Mouse (Mus musculus) stomach, embryonic 14.5 days (tissue): ENCODE results near the gene Retnla. TPM values are rescaled to one million over a fixed set of nuclear protein-coding genes. Genes with fewer than 3 reads are reported as not detected.
"Not testable (repeated sequence)": the region's sequence is repeated elsewhere in the genome, so short reads cannot be mapped to it uniquely, and the experiment has no call there.

Source experiments
- ATAC-seq: fragments of 200-750 bp; cut with Nextera tagmentation; 2 replicates; pipeline ENCODE4 v1.8.0; 2017; ENCODE audit warnings: low read depth, moderate TSS enrichment; ENCODE audit not compliant: insufficient number of reproducible peaks, insufficient read depth, low FRiP score
- H3K27ac ChIP-seq: fragments of 300-500 bp; sonication (generic); 2 replicates; pipeline ENCODE4 v1.5.1; 2014; ENCODE audit warnings: mild to moderate bottlenecking, low read length, moderate library complexity, mixed read lengths
- H3K27me3 ChIP-seq: fragments of 300-500 bp; sonication (generic); 2 replicates; pipeline ENCODE4 v1.6.1; 2014; ENCODE audit warnings: low read length, control low read depth, mixed read lengths; ENCODE audit not compliant: control insufficient read depth, insufficient read depth
- H3K36me3 ChIP-seq: fragments of 300-500 bp; sonication (generic); 2 replicates; pipeline ENCODE4 v1.6.1; 2014; ENCODE audit warnings: mild to moderate bottlenecking, control low read depth, low read length, moderate library complexity, mixed read lengths; ENCODE audit not compliant: control insufficient read depth, insufficient read depth
- H3K4me1 ChIP-seq: fragments of 300-500 bp; sonication (generic); 2 replicates; pipeline ENCODE4 v1.6.1; 2014; ENCODE audit warnings: low read length, control low read depth, mixed read lengths; ENCODE audit not compliant: control insufficient read depth, insufficient read depth
- H3K4me2 ChIP-seq: fragments of 300-500 bp; sonication (generic); replicated peaks from 2 replicates; pipeline ENCODE4 v1.6.1; 2014; ENCODE audit warnings: low read depth, low read length, control low read depth
- H3K4me3 ChIP-seq: fragments of 300-500 bp; sonication (generic); 2 replicates; pipeline ENCODE4 v1.5.1; 2014; ENCODE audit warnings: low read depth, low read length, control low read depth
- H3K9ac ChIP-seq: fragments of 300-500 bp; sonication (generic); replicated peaks from 2 replicates; pipeline ENCODE4 v1.6.1; 2014; ENCODE audit warnings: low read depth, mild to moderate bottlenecking, control low read depth, low read length, moderate library complexity, mixed read lengths
- H3K9me3 ChIP-seq: fragments of 300-500 bp; sonication (generic); 2 replicates; pipeline ENCODE4 v1.6.1; 2016; ENCODE audit warnings: low read depth, low read length, control low read depth; ENCODE audit not compliant: control insufficient read depth
- WGBS: fragments of 180-500 bp; shearing (Covaris S2); extraction: QIAGEN DNeasy Blood & Tissue Kit; methylation state at CpG from one replicate; pipeline ENCODE4 v1.1.7; 2014; 5-methylcytosine and 5-hydroxymethylcytosine counted together
- polyA plus RNA-seq: library from polyadenylated mRNA; unstranded; fragments of >200 nt; fragmentation: Nextera tagmentation; extraction: Ambion mirVana; gene quantifications from 2 replicates; pipeline ENCODE4 v1.2.1, GENCODE M21; 2014

Gene Retnla
- polyA plus RNA-seq, 1 experiment from 2014 or later: 0.45 TPM

GRCm38 (mm10) chr16:48818524-48818923, 23.8 kb upstream of the Retnla start:
- Histone ChIP-seq H3K9ac (no peak overlapping the region), H3K4me1 (no peaks in the 10 kb centered on the region), H3K27ac (no peak overlapping the region), H3K36me3 (no peaks in the 10 kb centered on the region), H3K4me2 (no peak overlapping the region), H3K4me3 (no peak overlapping the region), H3K9me3 (no peaks in the 10 kb centered on the region), H3K27me3 (no peaks in the 10 kb centered on the region)
- no peak for ATAC-seq
- 94% methylated on average over 6 of the region's 6 CpGs for WGBS

GRCm38 (mm10) chr16:48826474-48826873, 15.9 kb upstream of the Retnla start:
- no peak overlapping the region for H3K4me2 ChIP-seq
- 68% methylated on average over 3 of the region's 3 CpGs for WGBS
- no peak overlapping the region for H3K4me3 ChIP-seq
- H3K4me1 ChIP-seq: no peaks in the 10 kb centered on the region
- no peaks in the 10 kb centered on the region for H3K27me3 ChIP-seq
- no peak overlapping the region for H3K27ac ChIP-seq
- no peaks in the 10 kb centered on the region for H3K36me3 ChIP-seq
- no peak overlapping the region for H3K9ac ChIP-seq
- no peaks in the 10 kb centered on the region for H3K9me3 ChIP-seq
- 0 out of 2 replicates have a peak, but pooled peaks have one; percentile 46 for ATAC-seq

GRCm38 (mm10) chr16:48827625-48828024, 14.7 kb upstream of the Retnla start:
- ATAC-seq: no peak
- Histone ChIP-seq H3K9me3 (no peaks in the 10 kb centered on the region), H3K36me3 (no peaks in the 10 kb centered on the region), H3K4me2 (no peak overlapping the region), H3K27ac (no peak overlapping the region), H3K9ac (no peak overlapping the region), H3K4me1 (no peaks in the 10 kb centered on the region), H3K27me3 (no peaks in the 10 kb centered on the region), H3K4me3 (no peak overlapping the region)
- 64% methylated on average over 1 of the region's 1 CpGs for WGBS

GRCm38 (mm10) chr16:48829060-48829459, 13.3 kb upstream of the Retnla start:
- H3K27ac ChIP-seq: no peak overlapping the region
- no peaks in the 10 kb centered on the region for H3K27me3 ChIP-seq
- 84% methylated on average over 4 of the region's 4 CpGs for WGBS
- H3K9me3 ChIP-seq: no peaks in the 10 kb centered on the region
- no peak for ATAC-seq
- no peaks in the 10 kb centered on the region for H3K4me1 ChIP-seq
- no peak overlapping the region for H3K4me3 ChIP-seq
- H3K4me2 ChIP-seq: no peak overlapping the region
- H3K9ac ChIP-seq: no peak overlapping the region
- H3K36me3 ChIP-seq: no peaks in the 10 kb centered on the region

- no peak overlapping the region for H3K4me3 ChIP-seq
- no peaks in the 10 kb centered on the region for H3K4me1 ChIP-seq
- no peak overlapping the region for H3K9ac ChIP-seq
- WGBS: 56% methylated on average over 7 of the region's 8 CpGs
- no peaks in the 10 kb centered on the region for H3K36me3 ChIP-seq
- no peak overlapping the region for H3K4me2 ChIP-seq
- ATAC-seq: no peak
- H3K27me3 ChIP-seq: no peaks in the 10 kb centered on the region
- no peaks in the 10 kb centered on the region for H3K9me3 ChIP-seq
- H3K27ac ChIP-seq: no peak overlapping the region
Measured at GRCm38 (mm10) chr16:48832055-48832454, 10.3 kb upstream of the Retnla start.

GRCm38 (mm10) chr16:48833626-48834025, 8.7 kb upstream of the Retnla start:
- WGBS: 47% methylated on average over 1 of the region's 1 CpGs
- H3K27ac ChIP-seq, ATAC-seq: not testable (repeated sequence)

GRCm38 (mm10) chr16:48843671-48844386, 1.5 kb downstream of the Retnla start:
- Histone ChIP-seq H3K4me3 (no peak overlapping the region), H3K9ac (no peak overlapping the region), H3K4me1 (no peaks in the 10 kb centered on the region), H3K9me3 (no peaks in the 10 kb centered on the region), H3K27ac (no peak overlapping the region), H3K36me3 (no peaks in the 10 kb centered on the region), H3K27me3 (no peaks in the 10 kb centered on the region), H3K4me2 (no peak overlapping the region)
- ATAC-seq: no peak
- WGBS: 85% methylated on average over 4 of the region's 4 CpGs

More at GRCm38 (mm10) chr16:48833626-48834025, 8.7 kb upstream of the Retnla start:
- not testable (repeated sequence) for H3K27me3 ChIP-seq, H3K4me1 ChIP-seq, H3K9ac ChIP-seq, H3K9me3 ChIP-seq, H3K36me3 ChIP-seq, H3K4me3 ChIP-seq, H3K4me2 ChIP-seq

- H3K9ac ChIP-seq, H3K4me1 ChIP-seq, H3K27me3 ChIP-seq, H3K4me2 ChIP-seq, H3K9me3 ChIP-seq, H3K36me3 ChIP-seq, ATAC-seq, H3K4me3 ChIP-seq, H3K27ac ChIP-seq: not testable (repeated sequence)
- 97% methylated on average over 1 of the region's 1 CpGs for WGBS
Measured at GRCm38 (mm10) chr16:48865004-48865403, 22.7 kb downstream of the Retnla start.

GRCm38 (mm10) chr16:48867690-48868089, 25.3 kb downstream of the Retnla start:
- no peak for ATAC-seq
- H3K4me1 ChIP-seq: no peaks in the 10 kb centered on the region
- H3K4me2 ChIP-seq: no peak overlapping the region
- no peak overlapping the region for H3K9ac ChIP-seq
- H3K9me3 ChIP-seq: no peaks in the 10 kb centered on the region
- no peak overlapping the region for H3K4me3 ChIP-seq
- H3K27ac ChIP-seq: no peak overlapping the region
- H3K36me3 ChIP-seq: no peaks in the 10 kb centered on the region
- 67% methylated on average over 2 of the region's 2 CpGs for WGBS
- no peaks in the 10 kb centered on the region for H3K27me3 ChIP-seq
